Mouse (Mus musculus) G1E (cell line): Measurements from ENCODE around the gene Kctd12b. TPM values are rescaled to one million over a fixed set of nuclear protein-coding genes. Genes with fewer than 3 reads are reported as not detected.

Source experiments
- ATAC-seq: 2 replicates; pipeline ENCODE4 v1.8.0; 2016; ENCODE audit warnings: mild to moderate bottlenecking; ENCODE audit not compliant: insufficient number of reproducible peaks, poor library complexity, low FRiP score, severe bottlenecking; ENCODE audit errors: extremely low read depth
- DNase-seq: peaks from one replicate; pipeline ENCODE4 v3.0.0; 2012; ENCODE audit warnings: low spot score
- H3K27me3 ChIP-seq: 2 replicates; pipeline ENCODE4 v1.6.1; 2012; ENCODE audit warnings: mild to moderate bottlenecking, low read length, inconsistent platforms; ENCODE audit not compliant: insufficient read depth
- H3K36me3 ChIP-seq: replicated peaks from 2 replicates; pipeline ENCODE3; 2012; ENCODE audit warnings: mild to moderate bottlenecking, inconsistent platforms
- H3K4me1 ChIP-seq: 2 replicates; pipeline ENCODE4 v1.6.1; 2012; ENCODE audit warnings: low read depth, low read length, inconsistent platforms, mixed read lengths; ENCODE audit not compliant: insufficient read depth
- H3K4me3 ChIP-seq: 2 replicates; pipeline ENCODE4 v1.5.1; 2012; ENCODE audit warnings: low read depth, mild to moderate bottlenecking, inconsistent platforms, low read length, moderate library complexity, mixed read lengths
- H3K9me3 ChIP-seq: replicated peaks from 2 replicates; pipeline ENCODE4 v1.6.1; 2012; ENCODE audit warnings: inconsistent platforms
- CTCF ChIP-seq: IDR thresholded peaks from 2 replicates; pipeline ENCODE4 v1.5.1; 2012; ENCODE audit warnings: low read depth, low read length, inconsistent platforms, mixed read lengths
- GATA1 ChIP-seq: IDR thresholded peaks from 2 replicates; pipeline ENCODE4 v1.6.1; 2012; ENCODE audit warnings: borderline replicate concordance, low read length, inconsistent platforms, mixed read lengths
- GATA2 ChIP-seq: IDR thresholded peaks from 2 replicates; pipeline ENCODE4 v1.6.1; 2012; ENCODE audit warnings: low read depth, low read length, inconsistent platforms, borderline replicate concordance
- POLR2AphosphoS5 ChIP-seq: IDR thresholded peaks from 2 replicates; pipeline ENCODE4 v1.6.1; 2012; ENCODE audit warnings: low read depth, low read length, inconsistent platforms; ENCODE audit not compliant: insufficient replicate concordance
- TAL1 ChIP-seq: conservative IDR thresholded peaks from 2 replicates; pipeline ENCODE4 v1.6.1; 2012; ENCODE audit warnings: low read depth, low read length, inconsistent platforms, mixed read lengths
- polyA plus RNA-seq: library from polyadenylated mRNA; stranded (reverse); fragments of >175 nt; gene quantifications from 2 replicates; pipeline ENCODE4 v1.2.3, GENCODE M21; 2012
- total RNA-seq, 2 experiments: library from RNA; stranded (forward) in 1 of 2; stranded (reverse) in 1 of 2; fragments of 200-1000 nt in 1 of 2; fragments of >200 nt in 1 of 2; fragmentation: Nextera tagmentation in 1 of 2; gene quantifications; 2 replicates each; pipeline ENCODE4 v1.2.3; 2014 to 2017

Kctd12b gene
- total and polyA plus RNA-seq, 3 experiments: 0.11 TPM; not detected in 2

- H3K4me3 ChIP-seq: no peak overlapping the region
- DNase-seq: no peak
- TF ChIP-seq GATA1: no peak
- no peak for TF ChIP-seq CTCF
- TF ChIP-seq POLR2AphosphoS5: no peak
- TF ChIP-seq TAL1: no peak
- no peak for TF ChIP-seq GATA2
- no peaks in the 10 kb centered on the region for H3K27me3 ChIP-seq
- no peak for ATAC-seq
- no peaks in the 10 kb centered on the region for H3K36me3 ChIP-seq
- no peaks in the 10 kb centered on the region for H3K4me1 ChIP-seq
- H3K9me3 ChIP-seq: no peaks in the 10 kb centered on the region
These were observed 59.9 kb downstream of the Kctd12b start for GRCm38 (mm10) chrX:153636247-153636646.

Other genes starting within 250 kb of the Kctd12b start
- 53.7 and 61.5 TPM in 2 replicates for gene Ubqln2, start 198.2 kb downstream of the Kctd12b start, total RNA-seq (2014; fragmentation: Nextera tagmentation)
- 5.9 TPM in 2 replicates for gene Ubqln2, start 198.2 kb downstream of the Kctd12b start, total RNA-seq (2017)
- 68.3 and 88.9 TPM in 2 replicates for gene Ubqln2, start 198.2 kb downstream of the Kctd12b start, polyA plus RNA-seq
- not detected in 2 replicates for gene Cypt3, start 137.8 kb downstream of the Kctd12b start, total RNA-seq (2014; fragmentation: Nextera tagmentation)
- not detected in 2 replicates for gene Cypt3, start 137.8 kb downstream of the Kctd12b start, total RNA-seq (2017)
- gene Cypt3, start 137.8 kb downstream of the Kctd12b start, polyA plus RNA-seq: not detected in 2 replicates
- 81.5 and 97.5 TPM in 2 replicates for gene Nbdy, start 27.2 kb upstream of the Kctd12b start, total RNA-seq (2014; fragmentation: Nextera tagmentation)
- gene Nbdy, start 27.2 kb upstream of the Kctd12b start, total RNA-seq (2017): 44.7 and 89.1 TPM in 2 replicates
- gene Nbdy, start 27.2 kb upstream of the Kctd12b start, polyA plus RNA-seq: 52.5 and 59.2 TPM in 2 replicates
- gene Spin2c, start 135.8 kb upstream of the Kctd12b start, total RNA-seq (2014; fragmentation: Nextera tagmentation): not detected in 2 replicates
- 0.11 TPM in 1 of 2 replicates, not detected in the other for gene Spin2c, start 135.8 kb upstream of the Kctd12b start, total RNA-seq (2017)
- gene Spin2c, start 135.8 kb upstream of the Kctd12b start, polyA plus RNA-seq: not detected in 2 replicates